Mouse (Mus musculus) limb, embryonic 14.5 days (tissue): ENCODE measurements around the gene Asb17. TPM values are rescaled to one million over a fixed set of nuclear protein-coding genes. Genes with fewer than 3 reads are reported as not detected.

Experiments used
- ATAC-seq: fragments of 200-750 bp; cut with Nextera tagmentation; 2 replicates; pipeline ENCODE4 v1.8.0; 2017; ENCODE audit warnings: low read depth, moderate number of reproducible peaks, moderate TSS enrichment; ENCODE audit not compliant: low FRiP score
- DNase-seq: peaks from one replicate; pipeline ENCODE4 v3.0.0-alpha.2; 2015; ENCODE audit warnings: low spot score
- H3K27ac ChIP-seq: fragments of 300-500 bp; sonication (generic); replicated peaks from 2 replicates; pipeline ENCODE4 v1.5.1; 2014; ENCODE audit warnings: low read depth, mild to moderate bottlenecking, low read length, moderate library complexity, mixed read lengths
- H3K27me3 ChIP-seq: fragments of 300-500 bp; sonication (generic); 2 replicates; pipeline ENCODE4 v1.6.1; 2014; ENCODE audit warnings: low read length, mixed read lengths; ENCODE audit not compliant: control insufficient read depth, insufficient read depth
- H3K36me3 ChIP-seq: fragments of 300-500 bp; sonication (generic); 2 replicates; pipeline ENCODE4 v1.6.1; 2014; ENCODE audit warnings: mild to moderate bottlenecking, low read length, moderate library complexity, mixed read lengths; ENCODE audit not compliant: control insufficient read depth, insufficient read depth
- H3K4me1 ChIP-seq: fragments of 300-500 bp; sonication (generic); 2 replicates; pipeline ENCODE4 v1.6.1; 2014; ENCODE audit warnings: antibody characterized with exemption, low read length, mixed read lengths; ENCODE audit not compliant: control insufficient read depth, insufficient read depth
- H3K4me2 ChIP-seq: fragments of 300-500 bp; sonication (generic); replicated peaks from 2 replicates; pipeline ENCODE4 v1.6.1; 2014; ENCODE audit warnings: low read depth, mild to moderate bottlenecking, low read length, moderate library complexity; ENCODE audit not compliant: severe bottlenecking
- H3K4me3 ChIP-seq: fragments of 300-500 bp; sonication (generic); replicated peaks from 2 replicates; pipeline ENCODE4 v1.5.1; 2014; ENCODE audit warnings: low read length
- H3K9ac ChIP-seq: fragments of 300-500 bp; sonication (generic); 2 replicates; pipeline ENCODE4 v1.6.1; 2014; ENCODE audit warnings: mild to moderate bottlenecking, low read depth, low read length, moderate library complexity; ENCODE audit not compliant: severe bottlenecking
- H3K9me3 ChIP-seq: fragments of 300-500 bp; sonication (generic); 2 replicates; pipeline ENCODE4 v1.6.1; 2016; ENCODE audit warnings: low read length; ENCODE audit not compliant: control insufficient read depth
- POLR2A ChIP-seq: fragments of 200-500 bp; IDR thresholded peaks from 2 replicates; pipeline ENCODE4 v1.8.0; 2012; ENCODE audit warnings: inconsistent platforms, mild to moderate bottlenecking, moderate library complexity, borderline replicate concordance; ENCODE audit not compliant: insufficient read depth, insufficient read length; ENCODE audit errors: extremely low read depth
- WGBS: fragments of 180-500 bp; shearing (Covaris S2); extraction: QIAGEN DNeasy Blood & Tissue Kit; methylation state at CpG from one replicate; pipeline ENCODE4 v1.1.7; 2014; 5-methylcytosine and 5-hydroxymethylcytosine counted together
- polyA plus RNA-seq, 2 experiments: library from polyadenylated mRNA; depleted of rRNA in 1 of 2; stranded (reverse) in 1 of 2; unstranded in 1 of 2; fragments of >200 nt; fragmentation: Nextera tagmentation in 1 of 2; extraction: Ambion mirVana in 1 of 2; gene quantifications; 2 replicates each; pipeline versions ENCODE4 v1.2.1 to v1.2.3; 2012 to 2014

Gene Asb17
- polyA plus RNA-seq, 2 experiments, result 0.41 to 1.4 TPM

DNA sequence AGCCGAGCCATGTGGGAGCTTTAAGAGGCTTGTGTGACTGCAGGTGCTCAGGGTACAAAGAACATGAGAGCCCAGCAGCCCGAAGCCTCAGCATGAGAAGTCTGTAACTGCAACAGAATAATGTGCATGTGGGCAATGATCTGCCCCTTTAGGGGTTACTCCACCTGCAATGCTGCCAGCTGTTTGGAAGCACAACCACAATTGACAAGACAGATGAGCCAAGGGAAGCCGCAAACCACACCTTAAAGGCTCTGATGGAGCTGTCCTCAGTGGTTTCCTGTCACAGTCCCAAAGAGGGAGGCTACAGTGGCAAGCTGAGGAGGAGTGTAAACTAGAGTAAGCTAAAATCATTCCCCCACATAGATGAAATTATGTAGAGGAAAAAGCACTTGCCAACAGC is 51.4 kb downstream of the Asb17 start:
- 69% methylated on average over 3 of the region's 3 CpGs for WGBS
- no peaks in the 10 kb centered on the region for H3K27me3 ChIP-seq
- TF ChIP-seq POLR2A, result no peak

DNA sequence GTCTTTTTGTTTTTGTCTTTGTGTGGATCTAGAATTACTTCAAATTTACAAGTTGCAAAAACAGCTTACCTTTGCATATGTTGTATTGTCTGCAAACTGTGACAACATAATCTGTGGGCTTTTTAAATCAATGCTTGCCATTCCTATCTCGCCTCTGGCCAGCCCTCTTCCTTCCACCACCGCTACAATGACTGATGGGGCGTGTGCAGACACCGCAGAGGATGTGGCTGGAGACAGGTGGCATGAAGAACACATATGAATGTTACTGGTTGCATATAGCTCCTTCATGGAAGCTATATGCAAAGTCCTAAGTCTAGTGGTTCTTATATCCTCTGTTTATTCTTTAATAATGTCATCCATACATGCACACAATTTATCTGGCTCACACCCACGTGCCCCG is 53.2 kb downstream of the Asb17 start:
- no peak overlapping the region for H3K9ac ChIP-seq
- no peaks in the 10 kb centered on the region for H3K36me3 ChIP-seq
- 75% methylated on average over 6 of the region's 6 CpGs for WGBS
- H3K4me1 ChIP-seq, result no peaks in the 10 kb centered on the region
- no peak overlapping the region for H3K27ac ChIP-seq
- DNase-seq, result no peak
- H3K4me2 ChIP-seq, result no peak overlapping the region
- H3K27me3 ChIP-seq, result no peaks in the 10 kb centered on the region
- no peak overlapping the region for H3K4me3 ChIP-seq
- TF ChIP-seq POLR2A, result no peak
- H3K9me3 ChIP-seq, result no peaks in the 10 kb centered on the region
- no peak for ATAC-seq

More for the DNA sequence above, 51.4 kb downstream of the Asb17 start:
- H3K36me3 ChIP-seq, result no peaks in the 10 kb centered on the region
- no peak overlapping the region for H3K9ac ChIP-seq
- DNase-seq (no peak), ATAC-seq (no peak)
- H3K27ac ChIP-seq, result no peak overlapping the region
- no peaks in the 10 kb centered on the region for H3K4me1 ChIP-seq
- H3K4me2 ChIP-seq, result no peak overlapping the region
- no peaks in the 10 kb centered on the region for H3K9me3 ChIP-seq
- H3K4me3 ChIP-seq, result no peak overlapping the region

DNA sequence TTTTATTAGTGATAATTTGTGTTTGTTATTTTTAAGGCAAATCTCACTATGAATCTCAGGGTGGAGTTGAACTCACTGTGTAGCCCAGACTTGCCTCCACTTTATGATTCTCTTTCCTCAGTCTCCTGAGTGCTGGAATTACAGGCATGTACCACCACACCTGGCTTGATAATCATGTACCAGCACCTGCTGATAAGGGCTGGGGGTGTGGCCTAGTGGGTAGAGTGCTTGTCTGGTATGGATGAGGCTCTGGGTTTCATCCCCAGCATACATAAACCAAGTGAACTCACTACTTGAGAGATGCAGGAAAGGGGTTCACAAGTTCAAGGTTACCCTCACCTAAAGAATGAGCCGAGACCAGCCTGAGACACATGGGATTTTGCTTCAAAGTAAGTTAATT is 57.9 kb downstream of the Asb17 start:
- no peak overlapping the region for H3K4me3 ChIP-seq
- WGBS, result 82% methylated on average over 1 of the region's 1 CpGs
- DNase-seq (no peak), ATAC-seq (no peak)
- no peaks in the 10 kb centered on the region for H3K9me3 ChIP-seq
- H3K4me1 ChIP-seq, result no peaks in the 10 kb centered on the region
- H3K36me3 ChIP-seq, result peaks cover 34% of the 10 kb centered on the region
- H3K4me2 ChIP-seq, result no peak overlapping the region
- TF ChIP-seq POLR2A, result no peak
- H3K9ac ChIP-seq, result no peak overlapping the region
- H3K27me3 ChIP-seq, result no peaks in the 10 kb centered on the region
- H3K27ac ChIP-seq, result no peak overlapping the region

DNA sequence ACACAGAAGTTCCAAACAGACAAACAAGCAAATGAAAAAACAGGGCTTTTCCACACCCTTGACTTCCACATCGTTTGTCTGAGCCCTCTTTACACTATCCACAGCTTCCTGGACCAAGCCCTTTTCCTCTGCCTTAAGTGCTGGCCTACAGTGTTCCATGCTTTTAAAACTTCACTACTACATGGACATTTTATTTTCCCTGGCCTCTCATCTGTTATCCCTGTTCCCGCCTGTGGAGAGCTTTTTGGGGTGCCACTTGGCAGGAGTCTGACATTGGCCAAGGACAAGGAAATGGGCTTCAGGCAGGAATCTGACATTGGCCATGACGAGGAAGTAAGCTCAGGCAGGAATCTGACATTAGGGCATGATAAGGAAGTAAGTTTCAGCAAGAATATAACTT is 58.6 kb downstream of the Asb17 start:
- Histone ChIP-seq H3K27ac (no peak overlapping the region), H3K4me1 (no peaks in the 10 kb centered on the region), H3K36me3 (peaks cover 41% of the 10 kb centered on the region), H3K4me3 (no peak overlapping the region), H3K9me3 (no peaks in the 10 kb centered on the region), H3K9ac (no peak overlapping the region), H3K27me3 (no peaks in the 10 kb centered on the region), H3K4me2 (no peak overlapping the region)
- ATAC-seq, result no peak
- TF ChIP-seq POLR2A, result no peak
- WGBS, result 56% methylated on average over 3 of the region's 3 CpGs
- DNase-seq, result no peak

DNA sequence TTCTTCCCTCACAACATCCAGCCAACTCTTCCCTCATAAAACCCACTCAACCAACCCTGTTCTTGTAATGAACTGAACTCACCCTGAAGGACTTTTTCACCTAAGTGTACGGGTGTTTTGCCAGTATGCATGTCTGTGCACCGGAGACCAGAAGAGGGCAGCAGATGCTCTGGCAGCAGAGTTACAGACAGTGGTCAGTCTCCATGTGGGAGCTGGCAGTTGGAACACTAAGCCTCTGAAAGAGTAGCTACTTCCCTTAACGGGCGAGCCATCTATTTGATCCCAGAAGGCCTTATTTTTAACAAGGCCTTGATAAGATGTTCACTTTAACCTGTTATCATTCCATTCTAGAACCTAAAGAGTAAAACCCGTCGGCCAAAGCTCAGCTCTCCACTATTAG is 60.6 kb downstream of the Asb17 start:
- Histone ChIP-seq H3K4me2 (no peak overlapping the region), H3K9ac (no peak overlapping the region), H3K27ac (no peak overlapping the region), H3K36me3 (peaks cover 60% of the 10 kb centered on the region), H3K9me3 (no peaks in the 10 kb centered on the region), H3K27me3 (no peaks in the 10 kb centered on the region), H3K4me1 (peaks cover 6% of the 10 kb centered on the region; the same call in 1 of the 2 replicates), H3K4me3 (no peak overlapping the region)
- peak; percentile 44 for ATAC-seq
- WGBS, result 67% methylated on average over 6 of the region's 6 CpGs
- DNase-seq, result no peak
- TF ChIP-seq POLR2A, result no peak

Other genes starting within 250 kb of the Asb17 start
- 20.7 and 21.3 TPM in 2 replicates for gene St6galnac3, start 119.0 kb upstream of the Asb17 start, polyA plus RNA-seq (2012; rRNA removed)
- gene St6galnac3, start 119.0 kb upstream of the Asb17 start, polyA plus RNA-seq (2014; fragmentation: Nextera tagmentation; extraction: Ambion mirVana), result 36.0 and 49.5 TPM in 2 replicates
- gene Msh4, start 61.9 kb downstream of the Asb17 start, polyA plus RNA-seq (2012; rRNA removed), result 0.10 and 0.11 TPM in 2 replicates
- 0.17 TPM in 1 of 2 replicates, not detected in the other for gene Msh4, start 61.9 kb downstream of the Asb17 start, polyA plus RNA-seq (2014; fragmentation: Nextera tagmentation; extraction: Ambion mirVana)
- gene Rabggtb, start 68.8 kb downstream of the Asb17 start, polyA plus RNA-seq (2012; rRNA removed), result 114 and 115 TPM in 2 replicates
- gene Rabggtb, start 68.8 kb downstream of the Asb17 start, polyA plus RNA-seq (2014; fragmentation: Nextera tagmentation; extraction: Ambion mirVana), result 48.2 and 50.7 TPM in 2 replicates
- 67.2 and 78.2 TPM in 2 replicates for gene Acadm, start 100.4 kb downstream of the Asb17 start, polyA plus RNA-seq (2012; rRNA removed)
- gene Acadm, start 100.4 kb downstream of the Asb17 start, polyA plus RNA-seq (2014; fragmentation: Nextera tagmentation; extraction: Ambion mirVana), result 65.3 and 67.8 TPM in 2 replicates
- 2.8 and 3.2 TPM in 2 replicates for gene Slc44a5, start 129.2 kb downstream of the Asb17 start, polyA plus RNA-seq (2012; rRNA removed)
- gene Slc44a5, start 129.2 kb downstream of the Asb17 start, polyA plus RNA-seq (2014; fragmentation: Nextera tagmentation; extraction: Ambion mirVana), result 1.5 and 1.6 TPM in 2 replicates